Mouse (Mus musculus): ENCODE measurements around the gene Rpap1. TPM values are rescaled to one million over a fixed set of nuclear protein-coding genes. Genes with fewer than 3 reads are reported as not detected.

Rpap1 gene
- polyA plus RNA-seq, 1 experiment from 2014 or later: 5.7 TPM

GRCm38 (mm10) chr2:119758844-119759835, 28.2 kb downstream of the Rpap1 start:
- no peaks in the 10 kb centered on the region for H3K79me2 ChIP-seq (ENCODE audit: inconsistent target)
- H3K4me3 ChIP-seq (ENCODE audit: inconsistent target): no peak overlapping the region
- no peak overlapping the region for H3K27ac ChIP-seq
- 12% methylated on average over 35 of the region's 44 CpGs for WGBS (ENCODE audit: missing documents)
- no peaks in the 10 kb centered on the region; the same call in 1 of the 2 replicates for H3K36me3 ChIP-seq (ENCODE audit: inconsistent target)

DNA sequence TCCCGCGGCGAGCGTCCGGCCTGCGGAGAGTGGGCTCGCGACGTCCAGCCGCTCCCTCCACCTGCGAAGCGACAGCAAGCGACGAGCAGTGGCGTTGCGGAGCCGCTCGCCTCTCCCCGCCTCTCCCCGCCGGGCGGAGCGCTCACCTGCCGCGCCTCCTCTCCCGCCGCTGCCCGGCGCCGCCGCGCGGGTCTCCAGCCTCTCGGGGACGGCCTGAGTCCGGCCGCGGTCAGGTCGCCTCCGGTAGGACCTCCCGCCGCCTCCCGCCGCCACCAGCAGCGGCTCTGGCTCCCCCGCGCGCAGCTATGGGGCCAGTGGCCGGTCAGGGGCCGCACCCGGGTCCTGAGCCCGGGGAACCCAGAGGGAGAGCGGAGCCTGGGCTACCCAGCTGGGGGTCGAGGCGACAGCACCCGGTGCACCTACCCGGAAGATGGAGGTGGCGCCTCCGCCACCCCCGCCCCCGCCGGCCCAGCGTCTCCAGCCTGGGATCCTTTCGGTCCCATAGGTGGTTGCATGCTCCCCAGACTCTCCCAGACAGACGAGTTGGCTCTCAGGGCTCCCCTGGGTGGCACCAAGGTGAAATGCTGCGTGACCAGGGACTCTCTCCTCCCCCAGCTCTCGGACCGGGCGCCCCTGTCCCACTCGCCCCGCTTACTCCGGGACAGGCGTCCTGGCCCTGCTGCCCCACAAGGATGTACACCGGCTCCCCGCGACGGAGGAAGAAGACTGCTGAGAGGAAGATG, 29.1 kb downstream of the Rpap1 start:
- no peak overlapping the region for H3K4me3 ChIP-seq (ENCODE audit: inconsistent target)
- no peaks in the 10 kb centered on the region for H3K79me2 ChIP-seq (ENCODE audit: inconsistent target)
- no peak overlapping the region for H3K27ac ChIP-seq
- 1% methylated on average over 74 of the region's 77 CpGs for WGBS (ENCODE audit: missing documents)
- H3K36me3 ChIP-seq (ENCODE audit: inconsistent target): no peaks in the 10 kb centered on the region

DNA sequence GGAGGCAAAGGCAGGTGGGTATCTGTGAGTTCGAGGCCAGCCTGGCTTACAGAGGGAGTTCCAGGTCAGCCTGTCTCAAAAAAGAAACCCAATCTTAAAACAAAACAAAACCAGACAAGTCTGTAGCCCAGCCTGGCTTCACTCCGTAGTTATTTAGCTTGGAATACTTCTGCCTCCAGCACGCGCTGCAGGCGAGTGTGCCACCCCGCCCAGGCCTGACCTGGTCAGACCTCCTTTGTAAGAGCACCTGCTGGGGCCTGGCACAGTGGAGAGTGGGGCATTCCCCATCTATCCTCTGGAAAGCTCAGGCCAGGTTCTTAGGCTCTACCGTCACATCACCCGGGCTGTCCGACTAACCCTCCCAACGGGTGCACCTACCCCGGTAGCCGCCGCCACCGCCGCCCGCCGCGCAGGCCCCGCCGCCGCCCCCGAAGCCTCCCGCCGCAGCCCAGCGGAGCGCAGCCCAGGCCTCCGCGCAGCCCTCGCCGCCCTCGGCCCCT, 29.7 kb downstream of the Rpap1 start:
- Histone ChIP-seq H3K27ac (no peak overlapping the region), H3K79me2 (ENCODE audit: inconsistent target) (no peaks in the 10 kb centered on the region), H3K4me3 (ENCODE audit: inconsistent target) (no peak overlapping the region), H3K36me3 (ENCODE audit: inconsistent target) (no peaks in the 10 kb centered on the region)
- WGBS (ENCODE audit: missing documents): 16% methylated on average over 19 of the region's 31 CpGs

- Histone ChIP-seq H3K79me2 (ENCODE audit: inconsistent target) (no peaks in the 10 kb centered on the region), H3K4me3 (ENCODE audit: inconsistent target) (no peak overlapping the region), H3K27ac (no peak overlapping the region), H3K36me3 (ENCODE audit: inconsistent target) (no peaks in the 10 kb centered on the region)
- WGBS (ENCODE audit: missing documents): 95% methylated on average over 11 of the region's 13 CpGs
Measured at GRCm38 (mm10) chr2:119749260-119749659, 38.1 kb downstream of the Rpap1 start.

- H3K27ac ChIP-seq: no peak overlapping the region
- H3K4me3 ChIP-seq (ENCODE audit: inconsistent target): no peak overlapping the region
- WGBS (ENCODE audit: missing documents): 87% methylated on average over 7 of the region's 7 CpGs
Measured at GRCm38 (mm10) chr2:119747554-119747953, 39.8 kb downstream of the Rpap1 start.

DNA sequence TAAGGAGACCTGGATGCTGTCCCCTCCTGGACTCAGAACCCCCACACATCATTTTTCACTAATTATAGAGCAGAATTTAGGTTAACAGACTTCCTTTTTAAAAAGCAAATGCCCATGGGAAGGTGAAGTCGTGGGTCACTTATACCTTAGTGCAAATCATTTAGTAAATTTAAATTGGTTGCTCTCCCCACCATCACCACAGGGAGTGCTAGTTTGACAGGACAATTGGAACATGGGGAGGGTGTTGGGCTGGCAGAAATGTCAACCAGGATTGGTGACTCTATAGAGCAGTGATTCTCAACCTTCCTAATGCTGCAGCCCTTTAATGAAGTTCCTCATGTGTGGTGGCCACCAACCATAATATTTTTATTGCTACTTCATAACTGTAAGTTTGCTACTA, 42.1 kb downstream of the Rpap1 start:
- Histone ChIP-seq H3K79me2 (ENCODE audit: inconsistent target) (no peaks in the 10 kb centered on the region), H3K36me3 (ENCODE audit: inconsistent target) (no peaks in the 10 kb centered on the region), H3K4me3 (ENCODE audit: inconsistent target) (no peak overlapping the region), H3K27ac (no peak overlapping the region)
- 22% methylated on average over 1 of the region's 1 CpGs for WGBS (ENCODE audit: missing documents)

More at GRCm38 (mm10) chr2:119747554-119747953, 39.8 kb downstream of the Rpap1 start:
- no peaks in the 10 kb centered on the region for H3K79me2 ChIP-seq (ENCODE audit: inconsistent target)
- no peaks in the 10 kb centered on the region for H3K36me3 ChIP-seq (ENCODE audit: inconsistent target)

GRCm38 (mm10) chr2:119744163-119745111, 42.9 kb downstream of the Rpap1 start:
- WGBS (ENCODE audit: missing documents): 19% methylated on average over 46 of the region's 46 CpGs
- Histone ChIP-seq H3K4me3 (ENCODE audit: inconsistent target) (no peak overlapping the region), H3K27ac (no peak overlapping the region), H3K79me2 (ENCODE audit: inconsistent target) (no peaks in the 10 kb centered on the region), H3K36me3 (ENCODE audit: inconsistent target) (no peaks in the 10 kb centered on the region)

- 31% methylated on average over 22 of the region's 22 CpGs for WGBS (ENCODE audit: missing documents)
- H3K4me3 ChIP-seq (ENCODE audit: inconsistent target): no peak overlapping the region
- H3K79me2 ChIP-seq (ENCODE audit: inconsistent target): no peaks in the 10 kb centered on the region
- H3K27ac ChIP-seq: no peak overlapping the region
- no peaks in the 10 kb centered on the region for H3K36me3 ChIP-seq (ENCODE audit: inconsistent target)
Measured at GRCm38 (mm10) chr2:119743808-119744162, 43.6 kb downstream of the Rpap1 start.

DNA sequence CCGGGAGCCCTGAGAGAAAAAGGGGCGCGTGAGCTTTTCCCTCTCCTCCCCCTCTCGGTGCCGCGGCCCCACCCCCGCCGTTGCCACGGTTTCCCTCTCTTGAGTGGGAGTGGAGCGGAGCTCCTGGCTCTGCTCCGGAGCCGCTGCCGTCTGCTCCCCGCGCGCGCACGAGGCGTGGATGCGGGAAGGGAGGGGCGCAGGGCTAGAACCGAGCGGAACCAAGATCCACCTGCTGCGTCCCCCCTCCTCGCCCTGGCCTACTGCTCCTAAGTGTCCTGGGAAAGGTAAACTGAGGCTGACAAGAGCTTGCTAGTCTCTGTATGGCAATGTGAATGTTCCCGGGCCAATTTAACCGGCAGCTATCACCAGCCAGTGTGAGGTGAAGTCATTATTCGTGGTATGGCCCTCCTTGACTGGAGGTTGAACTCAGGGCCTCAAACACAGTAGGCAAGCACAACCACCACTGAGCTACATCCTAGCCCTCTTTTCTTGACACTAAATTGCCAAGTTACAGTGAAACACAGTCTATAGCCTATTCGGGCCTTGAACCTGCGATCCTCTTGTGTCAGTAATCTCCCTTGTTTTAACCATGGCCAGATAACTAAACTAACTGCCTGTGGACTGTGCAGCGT, 44.0 kb downstream of the Rpap1 start:
- H3K36me3 ChIP-seq (ENCODE audit: inconsistent target): no peaks in the 10 kb centered on the region
- H3K27ac ChIP-seq: no peak overlapping the region
- H3K79me2 ChIP-seq (ENCODE audit: inconsistent target): no peaks in the 10 kb centered on the region
- 18% methylated on average over 22 of the region's 31 CpGs for WGBS (ENCODE audit: missing documents)
- H3K4me3 ChIP-seq (ENCODE audit: inconsistent target): no peak overlapping the region

GRCm38 (mm10) chr2:119742461-119743175, 44.7 kb downstream of the Rpap1 start:
- Histone ChIP-seq H3K79me2 (ENCODE audit: inconsistent target) (no peaks in the 10 kb centered on the region), H3K27ac (no peak overlapping the region), H3K36me3 (ENCODE audit: inconsistent target) (no peaks in the 10 kb centered on the region), H3K4me3 (ENCODE audit: inconsistent target) (no peak overlapping the region)
- 2% methylated on average over 61 of the region's 70 CpGs for WGBS (ENCODE audit: missing documents)

GRCm38 (mm10) chr2:119741581-119742411, 45.5 kb downstream of the Rpap1 start, which contains the start of gene Itpka:
Gene Itpka (plus strand): TSS chr2:119742337.
- 1% methylated on average over 23 of the region's 53 CpGs for WGBS (ENCODE audit: missing documents)
- Histone ChIP-seq H3K27ac (peak within 1 kb of the TSS; percentile 58), H3K79me2 (ENCODE audit: inconsistent target) (no peaks in the 10 kb centered on the region), H3K36me3 (ENCODE audit: inconsistent target) (no peaks in the 10 kb centered on the region), H3K4me3 (ENCODE audit: inconsistent target) (peak within 1 kb of the TSS; percentile 60)

DNA sequence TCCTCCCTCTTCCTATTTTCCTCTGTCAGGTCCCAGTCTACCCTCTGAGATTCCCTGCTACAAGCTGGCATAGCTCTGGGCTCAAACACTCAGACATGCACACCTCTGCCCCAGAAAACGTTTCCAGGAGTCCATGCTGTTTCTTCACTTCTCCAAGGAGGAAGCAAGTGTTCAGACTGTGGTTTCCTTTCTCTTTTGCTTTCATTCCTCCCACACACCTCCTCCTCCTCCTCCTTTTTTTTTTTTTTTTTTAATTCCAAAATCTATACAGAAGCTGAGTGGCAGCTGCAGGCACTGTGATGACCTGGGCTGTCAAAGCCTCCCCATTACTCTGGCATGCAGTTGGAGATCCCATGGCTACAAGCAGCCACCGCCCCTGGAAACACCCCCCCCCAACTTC, 46.8 kb downstream of the Rpap1 start:
- H3K4me3 ChIP-seq (ENCODE audit: inconsistent target): no peak overlapping the region
- WGBS (ENCODE audit: missing documents): 11% methylated on average over 2 of the region's 2 CpGs

More for the DNA sequence above, 46.8 kb downstream of the Rpap1 start:
- Histone ChIP-seq H3K36me3 (ENCODE audit: inconsistent target) (no peaks in the 10 kb centered on the region), H3K79me2 (ENCODE audit: inconsistent target) (no peaks in the 10 kb centered on the region), H3K27ac (no peak overlapping the region)
